Mouse (Mus musculus) midbrain, embryonic 11.5 days (tissue): ENCODE results near the gene Mn1. TPM values are rescaled to one million over a fixed set of nuclear protein-coding genes. Genes with fewer than 3 reads are reported as not detected.

Source experiments
- ATAC-seq: fragments of 200-750 bp; cut with Nextera tagmentation; 2 replicates; pipeline ENCODE4 v1.8.0; 2017; ENCODE audit warnings: moderate TSS enrichment, moderate library complexity; ENCODE audit not compliant: low FRiP score
- DNase-seq: peaks from one replicate; pipeline ENCODE4 v3.0.0; 2015; ENCODE audit warnings: low spot score; ENCODE audit errors: missing footprints
- H3K27ac ChIP-seq: fragments of 300-500 bp; sonication (generic); 2 replicates; pipeline ENCODE4 v1.5.1; 2014; ENCODE audit warnings: low read depth, low read length
- H3K27me3 ChIP-seq: fragments of 300-500 bp; sonication (generic); 2 replicates; pipeline ENCODE4 v1.6.1; 2014; ENCODE audit warnings: mild to moderate bottlenecking, low read length, moderate library complexity, mixed read lengths; ENCODE audit not compliant: control insufficient read depth, insufficient read depth
- H3K36me3 ChIP-seq: fragments of 300-500 bp; sonication (generic); 2 replicates; pipeline ENCODE4 v1.6.1; 2014; ENCODE audit warnings: mild to moderate bottlenecking, low read length, moderate library complexity, mixed read lengths; ENCODE audit not compliant: control insufficient read depth, insufficient read depth
- H3K4me1 ChIP-seq: fragments of 300-500 bp; sonication (generic); 2 replicates; pipeline ENCODE4 v1.6.1; 2014; ENCODE audit warnings: low read length; ENCODE audit not compliant: control insufficient read depth, insufficient read depth
- H3K4me2 ChIP-seq: fragments of 300-500 bp; sonication (generic); 2 replicates; pipeline ENCODE4 v1.6.1; 2014; ENCODE audit warnings: mild to moderate bottlenecking, moderate library complexity
- H3K4me3 ChIP-seq: fragments of 300-500 bp; sonication (generic); 2 replicates; pipeline ENCODE4 v1.5.1; 2014; ENCODE audit warnings: low read depth, low read length
- H3K9ac ChIP-seq: fragments of 300-500 bp; sonication (generic); 2 replicates; pipeline ENCODE4 v1.6.1; 2014; ENCODE audit warnings: low read length
- H3K9me3 ChIP-seq: fragments of 300-500 bp; sonication (generic); 2 replicates; pipeline ENCODE4 v1.6.1; 2016; ENCODE audit warnings: low read length; ENCODE audit not compliant: control insufficient read depth
- WGBS: fragments of 180-500 bp; shearing (Covaris S2); extraction: QIAGEN DNeasy Blood & Tissue Kit; methylation state at CpG from one replicate; pipeline ENCODE4 v1.1.7; 2014; 5-methylcytosine and 5-hydroxymethylcytosine counted together
- polyA plus RNA-seq: library from polyadenylated mRNA; unstranded; fragments of >200 nt; fragmentation: Nextera tagmentation; extraction: Ambion mirVana; gene quantifications from 2 replicates; pipeline ENCODE4 v1.2.1, GENCODE M21; 2014

The Mn1 gene
- polyA plus RNA-seq, 1 experiment from 2014 or later: 46.2 TPM

GRCm38 (mm10) chr5:111391485-111391884 lies 25.7 kb upstream of the Mn1 start:
- H3K27ac ChIP-seq: no peak overlapping the region
- H3K36me3 ChIP-seq: peaks cover 11% of the 10 kb centered on the region; the same call in 1 of the 2 replicates
- no peak overlapping the region for H3K9ac ChIP-seq
- peaks cover 25% of the 10 kb centered on the region for H3K4me1 ChIP-seq
- DNase-seq (no peak), ATAC-seq (no peak)
- H3K4me2 ChIP-seq: no peak overlapping the region
- H3K4me3 ChIP-seq: no peak overlapping the region
- no peaks in the 10 kb centered on the region for H3K9me3 ChIP-seq
- H3K27me3 ChIP-seq: no peaks in the 10 kb centered on the region
- WGBS: 78% methylated on average over 6 of the region's 6 CpGs

- H3K4me1 ChIP-seq: peaks cover 25% of the 10 kb centered on the region
- peak overlapping the region; percentile 40; the same call in 1 of the 2 replicates for H3K27ac ChIP-seq
- peak; percentile 78 for ATAC-seq
- WGBS: 12% methylated on average over 17 of the region's 17 CpGs
- no peaks in the 10 kb centered on the region for H3K27me3 ChIP-seq
- H3K36me3 ChIP-seq: no peaks in the 10 kb centered on the region
- H3K9me3 ChIP-seq: no peaks in the 10 kb centered on the region
- H3K4me2 ChIP-seq: peak overlapping the region; percentile 43
- DNase-seq: peak; percentile 97
- H3K4me3 ChIP-seq: peak overlapping the region; percentile 10; the same call in 1 of the 2 replicates
- H3K9ac ChIP-seq: peak overlapping the region; percentile 42; the same call in 1 of the 2 replicates
Measured at GRCm38 (mm10) chr5:111393346-111394197, 23.6 kb upstream of the Mn1 start.

GRCm38 (mm10) chr5:111394198-111395053 lies 22.7 kb upstream of the Mn1 start:
- Histone ChIP-seq H3K9ac (peak overlapping the region; percentile 42; the same call in 1 of the 2 replicates), H3K27ac (no peak overlapping the region; the same call in 1 of the 2 replicates), H3K36me3 (no peaks in the 10 kb centered on the region), H3K4me3 (peak overlapping the region; percentile 10; the same call in 1 of the 2 replicates), H3K9me3 (no peaks in the 10 kb centered on the region), H3K4me1 (peaks cover 25% of the 10 kb centered on the region), H3K4me2 (peak overlapping the region; percentile 43), H3K27me3 (no peaks in the 10 kb centered on the region)
- DNase-seq: no peak
- ATAC-seq: no peak; the same call in 1 of the 2 replicates
- WGBS: 24% methylated on average over 15 of the region's 15 CpGs

- no peaks in the 10 kb centered on the region for H3K36me3 ChIP-seq
- no peak overlapping the region for H3K9ac ChIP-seq
- H3K4me2 ChIP-seq: no peak overlapping the region
- H3K4me3 ChIP-seq: no peak overlapping the region
- H3K27me3 ChIP-seq: no peaks in the 10 kb centered on the region
- ATAC-seq: no peak
- no peak for DNase-seq
- H3K27ac ChIP-seq: no peak overlapping the region
- WGBS: 59% methylated on average over 10 of the region's 10 CpGs
- H3K4me1 ChIP-seq: peaks cover 25% of the 10 kb centered on the region
- H3K9me3 ChIP-seq: no peaks in the 10 kb centered on the region
Measured at GRCm38 (mm10) chr5:111395771-111396170, 21.4 kb upstream of the Mn1 start.

- no peak overlapping the region for H3K27ac ChIP-seq
- no peak for ATAC-seq
- 73% methylated on average over 4 of the region's 4 CpGs for WGBS
Measured at GRCm38 (mm10) chr5:111396199-111396598, 21.0 kb upstream of the Mn1 start.

GRCm38 (mm10) chr5:111398471-111398870 lies 18.7 kb upstream of the Mn1 start:
- 47% methylated on average over 4 of the region's 4 CpGs for WGBS
- Histone ChIP-seq H3K4me1 (peaks cover 17% of the 10 kb centered on the region), H3K9me3 (no peaks in the 10 kb centered on the region), H3K9ac (no peak overlapping the region), H3K4me3 (no peak overlapping the region), H3K36me3 (no peaks in the 10 kb centered on the region), H3K4me2 (no peak overlapping the region), H3K27ac (no peak overlapping the region), H3K27me3 (no peaks in the 10 kb centered on the region)
- ATAC-seq: no peak
- no peak for DNase-seq

More at GRCm38 (mm10) chr5:111396199-111396598, 21.0 kb upstream of the Mn1 start:
- H3K4me2 ChIP-seq: no peak overlapping the region
- H3K4me3 ChIP-seq: no peak overlapping the region
- peaks cover 25% of the 10 kb centered on the region for H3K4me1 ChIP-seq
- H3K27me3 ChIP-seq: no peaks in the 10 kb centered on the region
- no peak for DNase-seq
- H3K9ac ChIP-seq: no peak overlapping the region
- H3K36me3 ChIP-seq: no peaks in the 10 kb centered on the region
- H3K9me3 ChIP-seq: no peaks in the 10 kb centered on the region

- no peak for ATAC-seq
Measured at GRCm38 (mm10) chr5:111399271-111399670, 17.9 kb upstream of the Mn1 start.

GRCm38 (mm10) chr5:111401879-111402650 lies 15.1 kb upstream of the Mn1 start:
- Histone ChIP-seq H3K4me2 (no peak overlapping the region), H3K27ac (no peak overlapping the region), H3K27me3 (no peaks in the 10 kb centered on the region), H3K4me1 (no peaks in the 10 kb centered on the region), H3K36me3 (no peaks in the 10 kb centered on the region), H3K4me3 (no peak overlapping the region), H3K9ac (no peak overlapping the region), H3K9me3 (no peaks in the 10 kb centered on the region)
- WGBS: 85% methylated on average over 19 of the region's 19 CpGs
- ATAC-seq: no peak
- no peak for DNase-seq

More at GRCm38 (mm10) chr5:111399271-111399670, 17.9 kb upstream of the Mn1 start:
- Histone ChIP-seq H3K27me3 (no peaks in the 10 kb centered on the region), H3K27ac (no peak overlapping the region), H3K9me3 (no peaks in the 10 kb centered on the region), H3K36me3 (no peaks in the 10 kb centered on the region), H3K9ac (no peak overlapping the region), H3K4me1 (peaks cover 9% of the 10 kb centered on the region; the same call in 1 of the 2 replicates), H3K4me3 (no peak overlapping the region), H3K4me2 (no peak overlapping the region)
- WGBS: 73% methylated on average over 4 of the region's 4 CpGs
- no peak for DNase-seq
